Comparison of ENCODE assay signal across 20 mouse cellular contexts in the genomic region with DNA sequence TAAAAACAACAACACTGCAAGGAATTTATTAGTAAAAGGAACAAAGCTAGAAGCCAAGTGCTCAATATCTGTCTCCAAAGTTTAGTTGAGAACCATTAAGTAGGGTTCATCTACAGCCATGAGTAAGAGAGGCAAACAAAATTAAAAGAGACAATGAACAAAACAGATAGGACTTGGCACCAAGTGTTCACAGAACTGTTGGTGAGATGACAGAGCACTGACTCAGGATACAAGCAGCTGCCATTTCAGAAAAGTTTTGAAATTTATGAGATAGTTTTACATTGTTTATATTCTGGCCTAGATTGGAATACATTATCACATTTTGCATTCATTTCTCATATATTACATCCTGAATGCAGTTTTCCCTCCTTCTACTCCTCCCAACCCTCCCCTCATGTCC.
DNase-seq lines count a peak whose midpoint lies in the region; TF ChIP-seq lines count a peak whose summit lies in the region.
"Had no signal": no experiment of that assay in that cellular context is flagged by ENCODE, and none has a peak within 500 bp of the region (broad histone marks: within the 10 kb centered on the region; RNA-seq: fewer than 3 reads in every experiment).

No protein-coding gene starts in this region.

- H3K79me3 ChIP-seq in C2C12 (ENCODE audit: low read depth): no peaks in the 10 kb centered on the region

- intact Hi-C loops in gastrocnemius, adult 2 months (cut with DNase I): loop anchor here (5.0 kb wide), 1 partner anchor 50 kb away; no protein-coding TSS in a partner anchor

- no peak for TF ChIP-seq CTCF in C2C12 (IDR thresholded peaks at IDR 0.05; ENCODE audit: control insufficient read depth, insufficient read depth, insufficient read length)
- TF ChIP-seq CTCF in embryonic fibroblast, embryonic 13.5 days (IDR thresholded peaks at IDR 0.05; ENCODE audit: borderline replicate concordance, insufficient read depth, low read length): no peak
- no peak for TF ChIP-seq CTCF in gastrocnemius, adult 2 months (IDR thresholded peaks at IDR 0.05)

- H3K27me3 ChIP-seq in C2C12 (ENCODE audit: control insufficient read depth, insufficient read depth, insufficient read length): no peaks in the 10 kb centered on the region
- H3K27me3 ChIP-seq: embryonic facial prominence, embryonic 12.5 days; forebrain, embryonic 12.5 days had no signal

- H3ac ChIP-seq in C2C12 (ENCODE audit: control insufficient read depth, insufficient read length, low read depth): no peak overlapping the region

- peaks cover 3% of the 10 kb centered on the region for H3K4me1 ChIP-seq in embryonic fibroblast, embryonic 13.5 days (ENCODE audit: control insufficient read depth, insufficient read depth, low read length)
- H3K4me1 ChIP-seq: embryonic facial prominence, embryonic 10.5 days; forebrain, embryonic 10.5 days; forebrain, embryonic 12.5 days had no signal

- no peak for TF ChIP-seq POLR2A in embryonic fibroblast, embryonic 13.5 days (IDR thresholded peaks at IDR 0.05; ENCODE audit: low read depth, low read length)

- DNase-seq in NIH3T3 (ENCODE audit: low read depth): peak; percentile 67
- no peak for DNase-seq in testis, postnatal 14 days (ENCODE audit: low spot score)
- DNase-seq in gastrocnemius, adult 2 months: no peak
- no peak for DNase-seq in adrenal gland, postnatal 14 days
- DNase-seq in urinary bladder, postnatal 14 days (ENCODE audit: low spot score): no peak
- DNase-seq: adrenal gland, adult 2 months; adrenal gland, postnatal 10 days; adrenal gland, postnatal 36 days; B cell, adult 2 months; cerebellum, adult 11-12 months; cerebellum, adult 9-10 months; cerebellum, postnatal 10 days; cerebellum, postnatal 25 days had no signal

- H3K4me3 ChIP-seq in C2C12 (ENCODE audit: insufficient read depth, poor library complexity, severe bottlenecking): no peak overlapping the region
- no peak overlapping the region for H3K4me3 ChIP-seq in embryonic fibroblast, embryonic 13.5 days (ENCODE audit: insufficient read depth, low read length)
- H3K4me3 ChIP-seq in gastrocnemius, adult 2 months: no peak overlapping the region
- H3K4me3 ChIP-seq: embryonic facial prominence, embryonic 10.5 days; embryonic facial prominence, embryonic 12.5 days; erythroblast, embryonic 14.5 days; forebrain, embryonic 10.5 days; forebrain, embryonic 12.5 days had no signal

- H3K36me3 ChIP-seq in C2C12 (ENCODE audit: control insufficient read depth, insufficient read depth): no peaks in the 10 kb centered on the region
- H3K36me3 ChIP-seq: embryonic facial prominence, embryonic 10.5 days; embryonic facial prominence, embryonic 12.5 days; forebrain, embryonic 10.5 days; forebrain, embryonic 12.5 days had no signal

- H3K79me2 ChIP-seq in C2C12 (ENCODE audit: control insufficient read depth, insufficient read depth): no peaks in the 10 kb centered on the region

- peak overlapping the region; percentile 73; the same call in 1 of the 2 replicates for H3K27ac ChIP-seq in embryonic fibroblast, embryonic 13.5 days (ENCODE audit: insufficient read depth, low read length)
- no peak overlapping the region for H3K27ac ChIP-seq in gastrocnemius, adult 2 months
- H3K27ac ChIP-seq: embryonic facial prominence, embryonic 10.5 days; embryonic facial prominence, embryonic 12.5 days; forebrain, embryonic 10.5 days; forebrain, embryonic 12.5 days had no signal

TF ChIP-seq in C2C12, 6 proteins besides CTCF, POLR2A, EP300 and RAD21:
- peak; percentile 26 for TF ChIP-seq MYOD1 (IDR thresholded peaks at IDR 0.05; ENCODE audit: control insufficient read depth, insufficient read length, low read depth)
- no peak for TF ChIP-seq FOSL1 (IDR thresholded peaks at IDR 0.05; ENCODE audit: insufficient read depth, low read length, poor library complexity, severe bottlenecking)
